Mouse (Mus musculus): ENCODE measurements around the gene Nfkbid.

GRCm38 (mm10) chr7:30399671-30400070 lies 21.9 kb upstream of the Nfkbid start:
- TF ChIP-seq CTCF (IDR thresholded peaks at IDR 0.05; ENCODE audit: low read depth) (no peak), EP300 (IDR thresholded peaks at IDR 0.05; ENCODE audit: low read depth) (no peak)
